10 mouse cellular contexts compared by ENCODE assay signal in the genomic region with DNA sequence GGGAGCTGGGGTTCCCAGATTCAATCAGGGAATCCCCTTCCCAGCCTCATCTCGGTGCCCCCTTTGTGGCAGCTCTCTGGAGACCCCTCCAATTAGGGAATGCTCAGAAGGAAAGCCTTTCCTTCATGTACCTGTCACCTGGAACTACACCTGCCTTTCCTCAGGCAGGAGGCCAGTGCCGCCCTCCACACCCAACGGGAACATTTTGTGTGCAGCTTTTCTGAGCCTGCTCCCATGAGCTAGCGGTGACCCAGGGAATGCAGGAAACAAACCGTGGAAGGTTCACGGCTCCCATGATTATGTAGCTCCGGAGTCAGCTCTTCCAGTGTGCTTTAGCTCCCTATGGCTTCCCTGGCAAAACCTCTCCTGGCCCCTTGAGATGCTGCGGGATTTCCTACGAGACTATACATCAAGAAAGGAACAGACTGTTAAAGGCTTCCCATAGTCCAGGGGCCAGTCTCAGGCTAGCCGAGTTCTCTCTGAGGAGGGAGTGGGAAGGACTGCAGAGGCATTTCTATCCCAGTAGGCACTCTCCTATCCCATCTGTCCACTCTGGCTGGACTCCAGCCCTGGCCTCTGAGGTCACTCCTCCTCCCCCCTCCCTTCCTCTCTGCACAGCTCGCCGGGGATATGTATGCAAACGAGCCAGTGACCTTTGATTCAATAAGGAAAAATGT. TPM values are rescaled to one million over a fixed set of nuclear protein-coding genes. Genes with fewer than 3 reads are reported as not detected.
A peak's percentile ranks its signal among the peaks of the same experiment; 100 is the strongest.
DNase-seq lines count a peak whose midpoint lies in the region; ATAC-seq lines count a peak whose summit lies in the region.
"Had no signal": no experiment of that assay in that cellular context is flagged by ENCODE, and none has a peak within 500 bp of the region (broad histone marks: within the 10 kb centered on the region; RNA-seq: fewer than 3 reads in every experiment).

No protein-coding gene starts in this region.

- H3K9ac ChIP-seq in hindbrain, embryonic 14.5 days = no peak overlapping the region
- no peak overlapping the region for H3K9ac ChIP-seq in liver, embryonic 16.5 days (ENCODE audit: low read depth, low read length)
- no peak overlapping the region for H3K9ac ChIP-seq in forebrain, embryonic 12.5 days
- H3K9ac ChIP-seq: limb, embryonic 13.5 days had no signal

- no peak overlapping the region for H3K4me2 ChIP-seq in hindbrain, embryonic 14.5 days (replicated peaks)
- H3K4me2 ChIP-seq in liver, embryonic 16.5 days (ENCODE audit: low read depth, low read length) = no peak overlapping the region
- H3K4me2 ChIP-seq in forebrain, embryonic 12.5 days = no peak overlapping the region
- H3K4me2 ChIP-seq: limb, embryonic 13.5 days had no signal

- H3K27ac ChIP-seq in hindbrain, embryonic 10.5 days = peak overlapping the region; percentile 9; the same call in 1 of the 2 replicates
- no peak overlapping the region for H3K27ac ChIP-seq in hindbrain, embryonic 14.5 days
- H3K27ac ChIP-seq in liver, embryonic 16.5 days (ENCODE audit: low read length) = peak overlapping the region; percentile 2
- H3K27ac ChIP-seq in forebrain, embryonic 12.5 days = no peak overlapping the region
- H3K27ac ChIP-seq: limb, embryonic 13.5 days had no signal

- H3K27me3 ChIP-seq in hindbrain, embryonic 10.5 days (ENCODE audit: insufficient read depth, poor library complexity, severe bottlenecking) = peaks cover 36% of the 10 kb centered on the region
- H3K27me3 ChIP-seq in hindbrain, embryonic 14.5 days (ENCODE audit: control insufficient read depth, insufficient read depth, low read length) = peaks cover 9% of the 10 kb centered on the region
- H3K27me3 ChIP-seq in liver, embryonic 16.5 days (ENCODE audit: control insufficient read depth, insufficient read depth, low read depth, low read length) = peaks cover 4% of the 10 kb centered on the region
- H3K27me3 ChIP-seq in forebrain, embryonic 12.5 days = peaks cover 33% of the 10 kb centered on the region

- H3K36me3 ChIP-seq in hindbrain, embryonic 10.5 days = no peaks in the 10 kb centered on the region
- H3K36me3 ChIP-seq in hindbrain, embryonic 14.5 days (replicated peaks; ENCODE audit: control insufficient read depth, insufficient read depth) = no peaks in the 10 kb centered on the region
- H3K36me3 ChIP-seq in liver, embryonic 16.5 days (ENCODE audit: control insufficient read depth, insufficient read depth) = no peaks in the 10 kb centered on the region
- no peaks in the 10 kb centered on the region for H3K36me3 ChIP-seq in forebrain, embryonic 12.5 days (replicated peaks)
- H3K36me3 ChIP-seq: limb, embryonic 13.5 days had no signal

- peaks cover 43% of the 10 kb centered on the region for H3K4me1 ChIP-seq in hindbrain, embryonic 10.5 days (replicated peaks)
- peaks cover 21% of the 10 kb centered on the region for H3K4me1 ChIP-seq in hindbrain, embryonic 14.5 days (replicated peaks; ENCODE audit: control insufficient read depth, insufficient read depth, low read length)
- H3K4me1 ChIP-seq in liver, embryonic 16.5 days (ENCODE audit: control insufficient read depth, low read depth, low read length) = no peaks in the 10 kb centered on the region
- peaks cover 17% of the 10 kb centered on the region for H3K4me1 ChIP-seq in forebrain, embryonic 12.5 days

- no peaks in the 10 kb centered on the region for H3K9me3 ChIP-seq in hindbrain, embryonic 10.5 days
- no peaks in the 10 kb centered on the region for H3K9me3 ChIP-seq in hindbrain, embryonic 14.5 days (ENCODE audit: control insufficient read depth, low read length)
- H3K9me3 ChIP-seq in liver, embryonic 16.5 days (replicated peaks; ENCODE audit: control insufficient read depth, low read length) = no peaks in the 10 kb centered on the region
- H3K9me3 ChIP-seq in forebrain, embryonic 12.5 days = no peaks in the 10 kb centered on the region
- H3K9me3 ChIP-seq: limb, embryonic 13.5 days had no signal

- peak; percentile 57 for DNase-seq in hindbrain, embryonic 10.5 days (ENCODE audit: low spot score)
- DNase-seq in hindbrain, embryonic 14.5 days (ENCODE audit: low spot score) = no peak
- peak; percentile 71 for DNase-seq in embryo, embryonic 10 days (ENCODE audit: low spot score)
- DNase-seq in heart, postnatal 4 days = peak; percentile 83

- 46% methylated on average over 13 of the region's 13 CpGs for WGBS in hindbrain, embryonic 10.5 days
- 44% methylated on average over 13 of the region's 13 CpGs for WGBS in hindbrain, embryonic 14.5 days
- WGBS in liver, embryonic 16.5 days (ENCODE audit: insufficient replicate concordance) = 38% methylated on average over 13 of the region's 13 CpGs
- WGBS in forebrain, embryonic 12.5 days = 52% methylated on average over 13 of the region's 13 CpGs

- H3K4me3 ChIP-seq in hindbrain, embryonic 10.5 days = no peak overlapping the region
- no peak overlapping the region for H3K4me3 ChIP-seq in hindbrain, embryonic 14.5 days (replicated peaks; ENCODE audit: low read length)
- H3K4me3 ChIP-seq in liver, embryonic 16.5 days (ENCODE audit: low read depth, low read length) = no peak overlapping the region
- no peak overlapping the region for H3K4me3 ChIP-seq in forebrain, embryonic 12.5 days (replicated peaks)
- H3K4me3 ChIP-seq: limb, embryonic 13.5 days had no signal

- ATAC-seq in hindbrain, embryonic 14.5 days (ENCODE audit: low FRiP score) = no peak
- ATAC-seq in liver, embryonic 16.5 days (ENCODE audit: low read depth) = peak; percentile 81
- no peak for ATAC-seq in forebrain, embryonic 12.5 days (ENCODE audit: low FRiP score)
- ATAC-seq in granulocyte monocyte progenitor cell, adult 5-6 weeks (replicated peaks; ENCODE audit: poor library complexity, severe bottlenecking) = no peak
- ATAC-seq in megakaryocyte progenitor cell, adult 5-6 weeks (replicated peaks; ENCODE audit: poor library complexity) = no peak

RNA-seq across cellular contexts. Expression of gene Speg, which starts 5.0 kb away (rescaled TPM):
- polyA plus RNA-seq in hindbrain, embryonic 10.5 days (2016; fragmentation: Nextera tagmentation; extraction: Ambion mirVana) = 19.0 and 20.2 TPM in 2 replicates
- polyA plus RNA-seq in hindbrain, embryonic 14.5 days (2014; fragmentation: Nextera tagmentation; extraction: Ambion mirVana) = 18.0 and 22.9 TPM in 2 replicates
- total RNA-seq in heart, postnatal 4 days (2021) = 100 to 1,000 TPM; 121 to 123 TPM
- polyA plus RNA-seq in liver, embryonic 16.5 days (2015; fragmentation: Nextera tagmentation; extraction: Ambion mirVana) = 7.6 and 8.0 TPM in 2 replicates
- polyA plus RNA-seq in forebrain, embryonic 12.5 days (2016; fragmentation: Nextera tagmentation; extraction: Ambion mirVana) = 10.0 and 11.3 TPM in 2 replicates
- total RNA-seq in granulocyte monocyte progenitor cell, adult 5-6 weeks (2014; fragmentation: Nextera tagmentation) = not detected in 2 replicates
- 0.05 TPM in 1 of 2 replicates, not detected in the other for total RNA-seq in granulocyte monocyte progenitor cell, adult 5-6 weeks (2017)
- total RNA-seq in megakaryocyte progenitor cell, adult 5-6 weeks (2015) = not detected in 2 replicates
- not detected in 2 replicates for total RNA-seq in megakaryocyte progenitor cell, adult 5-6 weeks (2017)
- total RNA-seq: common myeloid progenitor, adult 5-6 weeks had no signal

RNA-seq across cellular contexts. Expression of gene Des, which starts 10.0 kb away (rescaled TPM):
- polyA plus RNA-seq in hindbrain, embryonic 10.5 days (2016; fragmentation: Nextera tagmentation; extraction: Ambion mirVana) = 3.8 and 4.5 TPM in 2 replicates
- polyA plus RNA-seq in hindbrain, embryonic 14.5 days (2014; fragmentation: Nextera tagmentation; extraction: Ambion mirVana) = 1.0 and 1.7 TPM in 2 replicates
- 100 to 1,000 TPM; 742 to 747 TPM for total RNA-seq in heart, postnatal 4 days (2021)
- polyA plus RNA-seq in liver, embryonic 16.5 days (2015; fragmentation: Nextera tagmentation; extraction: Ambion mirVana) = 7.2 and 13.9 TPM in 2 replicates
- polyA plus RNA-seq in forebrain, embryonic 12.5 days (2016; fragmentation: Nextera tagmentation; extraction: Ambion mirVana) = 0.74 and 0.78 TPM in 2 replicates
- not detected in 2 replicates for total RNA-seq in granulocyte monocyte progenitor cell, adult 5-6 weeks (2014; fragmentation: Nextera tagmentation)
- total RNA-seq in granulocyte monocyte progenitor cell, adult 5-6 weeks (2017) = not detected in 2 replicates
- not detected in 2 replicates for total RNA-seq in megakaryocyte progenitor cell, adult 5-6 weeks (2015)
- not detected in 2 replicates for total RNA-seq in megakaryocyte progenitor cell, adult 5-6 weeks (2017)
- total RNA-seq: common myeloid progenitor, adult 5-6 weeks had no signal

RNA-seq across cellular contexts. Expression of gene Dnpep, which starts 52.3 kb away (rescaled TPM):
- 154 and 199 TPM in 2 replicates for polyA plus RNA-seq in hindbrain, embryonic 10.5 days (2016; fragmentation: Nextera tagmentation; extraction: Ambion mirVana)
- 132 and 141 TPM in 2 replicates for polyA plus RNA-seq in hindbrain, embryonic 14.5 days (2014; fragmentation: Nextera tagmentation; extraction: Ambion mirVana)
- total RNA-seq in heart, postnatal 4 days (2021) = 10 to 100 TPM; 89.5 to 89.8 TPM
- 52.4 and 52.7 TPM in 2 replicates for polyA plus RNA-seq in liver, embryonic 16.5 days (2015; fragmentation: Nextera tagmentation; extraction: Ambion mirVana)
- 137 and 140 TPM in 2 replicates for polyA plus RNA-seq in forebrain, embryonic 12.5 days (2016; fragmentation: Nextera tagmentation; extraction: Ambion mirVana)
- 35.6 and 44.7 TPM in 2 replicates for total RNA-seq in granulocyte monocyte progenitor cell, adult 5-6 weeks (2014; fragmentation: Nextera tagmentation)
- total RNA-seq in granulocyte monocyte progenitor cell, adult 5-6 weeks (2017) = 26.6 and 47.7 TPM in 2 replicates
- total RNA-seq in megakaryocyte progenitor cell, adult 5-6 weeks (2015) = 31.3 and 39.7 TPM in 2 replicates
- 36.4 and 41.7 TPM in 2 replicates for total RNA-seq in megakaryocyte progenitor cell, adult 5-6 weeks (2017)

Comparison
In these comparisons a context has a peak if more than half of its experiments do, and no peak if none do; other contexts are left out.
1. H3K27ac ChIP-seq: peak in hindbrain, embryonic 10.5 days (single experiment) and liver, embryonic 16.5 days (single experiment); none in hindbrain, embryonic 14.5 days (single experiment) and forebrain, embryonic 12.5 days (single experiment).